Mouse (Mus musculus) liver, embryonic 14.5 days (tissue): ENCODE data around the gene Art2b. TPM values are rescaled to one million over a fixed set of nuclear protein-coding genes. Genes with fewer than 3 reads are reported as not detected.
"Not testable (repeated sequence)": the region's sequence is repeated elsewhere in the genome, so short reads cannot be mapped to it uniquely, and the experiment has no call there.

Experiments
- ATAC-seq: fragments of 200-750 bp; cut with Nextera tagmentation; 2 replicates; pipeline ENCODE4 v1.8.0; 2017; ENCODE audit warnings: moderate number of reproducible peaks, mild to moderate bottlenecking, moderate library complexity; ENCODE audit not compliant: insufficient read depth
- DNase-seq, 3 experiments: peaks; one replicate each; pipeline ENCODE4 v3.0.0-alpha.2; 2012 to 2013; ENCODE audit warnings: low read depth in 3 of 3, low spot score in 3 of 3
- H3K27ac ChIP-seq: fragments of 300-500 bp; sonication (generic); 2 replicates; pipeline ENCODE4 v1.5.1; 2014; ENCODE audit warnings: moderate library complexity, mild to moderate bottlenecking, control low read depth, inconsistent platforms
- H3K27me3 ChIP-seq: fragments of 300-500 bp; sonication (generic); 2 replicates; pipeline ENCODE4 v1.6.1; 2014; ENCODE audit warnings: mild to moderate bottlenecking, low read length, moderate library complexity; ENCODE audit not compliant: control insufficient read depth, insufficient read depth
- H3K36me3 ChIP-seq: fragments of 300-500 bp; sonication (generic); replicated peaks from 2 replicates; pipeline ENCODE4 v1.6.1; 2014; ENCODE audit warnings: low read depth; ENCODE audit not compliant: control insufficient read depth, insufficient read depth
- H3K4me1 ChIP-seq, 2 experiments: fragments of 200-500 bp in 1 of 2; fragments of 300-500 bp in 1 of 2; sonication (generic) in 1 of 2; replicated peaks; 2 replicates each; pipeline ENCODE4 v1.6.1; 2012 to 2014; ENCODE audit warnings: antibody characterized with exemption in 1 of 2, inconsistent platforms in 1 of 2, low read length in 1 of 2; ENCODE audit not compliant: control insufficient read depth in 2 of 2, insufficient read depth in 2 of 2
- H3K4me2 ChIP-seq: fragments of 300-500 bp; sonication (generic); 2 replicates; pipeline ENCODE4 v1.6.1; 2014; ENCODE audit warnings: low read depth, mild to moderate bottlenecking, control low read depth, moderate library complexity
- H3K4me3 ChIP-seq, 2 experiments: fragments of 200-500 bp in 1 of 2; fragments of 300-500 bp in 1 of 2; sonication (generic) in 1 of 2; 2 replicates each; pipeline ENCODE4 v1.5.1; 2012 to 2014; ENCODE audit warnings: low read depth in 2 of 2, low read length in 2 of 2, mild to moderate bottlenecking in 2 of 2, control low read depth in 1 of 2, inconsistent platforms in 1 of 2, moderate library complexity in 1 of 2; ENCODE audit not compliant: insufficient read depth in 1 of 2
- H3K9ac ChIP-seq: fragments of 300-500 bp; sonication (generic); replicated peaks from 2 replicates; pipeline ENCODE4 v1.6.1; 2014; ENCODE audit warnings: mild to moderate bottlenecking, control low read depth, moderate library complexity
- H3K9me3 ChIP-seq: fragments of 300-500 bp; sonication (generic); 2 replicates; pipeline ENCODE4 v1.6.1; 2016; ENCODE audit warnings: low read length, mixed read lengths; ENCODE audit not compliant: control insufficient read depth
- CTCF ChIP-seq: IDR thresholded peaks from 2 replicates; pipeline ENCODE4 v1.5.1; 2016; ENCODE audit warnings: antibody characterized with exemption, low read depth, control low read depth
- EP300 ChIP-seq: IDR thresholded peaks from 2 replicates; pipeline ENCODE4 v1.6.1; 2016; ENCODE audit warnings: antibody characterized with exemption, low read depth
- WGBS: fragments of 180-500 bp; shearing (Covaris S2); extraction: QIAGEN DNeasy Blood & Tissue Kit; methylation state at CpG from one replicate; pipeline ENCODE4 v1.1.7; 2014; ENCODE audit not compliant: insufficient replicate concordance; 5-methylcytosine and 5-hydroxymethylcytosine counted together
- polyA plus RNA-seq, 2 experiments: library from polyadenylated mRNA; depleted of rRNA in 1 of 2; stranded (reverse) in 1 of 2; unstranded in 1 of 2; fragments of >200 nt; fragmentation: Nextera tagmentation in 1 of 2; extraction: Ambion mirVana in 1 of 2; gene quantifications; 2 replicates each; pipeline versions ENCODE4 v1.2.1 to v1.2.3; 2012 to 2014

Art2b gene
- polyA plus RNA-seq, 2 experiments: 0.07 TPM; not detected in 1

DNA sequence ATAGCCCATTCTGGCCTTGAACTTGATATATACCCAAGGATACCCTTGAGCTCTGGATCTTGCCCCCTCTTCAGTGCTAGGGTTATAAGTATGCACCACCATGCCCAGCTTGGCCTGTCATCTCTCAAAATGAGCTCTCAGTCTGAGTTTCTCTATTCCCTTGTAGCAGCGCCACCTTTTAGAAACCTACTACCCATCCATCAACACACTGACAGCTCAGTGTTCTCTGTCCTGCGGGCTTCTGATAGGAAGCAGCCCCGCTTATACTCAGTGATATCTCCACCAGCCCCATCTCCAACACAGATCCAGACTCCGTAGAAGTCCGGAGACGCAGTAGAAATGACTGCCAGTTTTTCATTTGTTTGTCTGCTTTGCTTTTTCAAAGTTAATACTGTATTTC, 38.9 kb upstream of the Art2b start:
- Histone ChIP-seq H3K9ac (no peak overlapping the region), H3K27me3 (no peaks in the 10 kb centered on the region), H3K9me3 (no peaks in the 10 kb centered on the region), H3K27ac (no peak overlapping the region), H3K4me2 (no peak overlapping the region), H3K36me3 (no peaks in the 10 kb centered on the region), H3K4me1 (no peaks in the 10 kb centered on the region), H3K4me3 (no peak overlapping the region)
- TF ChIP-seq CTCF (no peak), EP300 (no peak)
- no peak for DNase-seq
- no peak for ATAC-seq
- 33% methylated on average over 6 of the region's 6 CpGs for WGBS

DNA sequence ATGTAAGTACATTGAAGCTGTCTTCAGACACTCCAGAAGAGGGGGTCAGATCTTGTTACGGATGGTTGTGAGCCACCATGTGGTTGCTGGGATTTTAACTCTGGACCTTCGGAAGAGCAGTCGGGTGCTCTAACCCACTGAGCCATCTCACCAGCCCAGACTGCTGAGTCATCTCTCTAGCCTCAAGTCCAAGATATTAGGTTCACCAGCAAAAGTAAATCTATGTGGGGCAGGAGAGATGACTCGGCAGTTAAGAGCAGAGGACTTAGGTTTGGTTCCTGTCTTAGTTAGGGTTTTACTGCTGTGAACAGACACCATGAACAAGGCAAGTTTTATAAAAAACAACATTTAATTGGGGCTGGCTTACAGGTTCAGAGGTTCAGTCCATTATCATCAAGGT, 36.5 kb upstream of the Art2b start:
- not testable (repeated sequence) for H3K9ac ChIP-seq, H3K4me3 ChIP-seq, H3K27me3 ChIP-seq, H3K27ac ChIP-seq, H3K4me2 ChIP-seq, H3K4me1 ChIP-seq, H3K36me3 ChIP-seq, H3K9me3 ChIP-seq
- WGBS: 35% methylated on average over 4 of the region's 4 CpGs
- ATAC-seq (peak; percentile 43; the same call in 1 of the 2 replicates), DNase-seq (peak in 1 of 3 experiments; percentile 13)

DNA sequence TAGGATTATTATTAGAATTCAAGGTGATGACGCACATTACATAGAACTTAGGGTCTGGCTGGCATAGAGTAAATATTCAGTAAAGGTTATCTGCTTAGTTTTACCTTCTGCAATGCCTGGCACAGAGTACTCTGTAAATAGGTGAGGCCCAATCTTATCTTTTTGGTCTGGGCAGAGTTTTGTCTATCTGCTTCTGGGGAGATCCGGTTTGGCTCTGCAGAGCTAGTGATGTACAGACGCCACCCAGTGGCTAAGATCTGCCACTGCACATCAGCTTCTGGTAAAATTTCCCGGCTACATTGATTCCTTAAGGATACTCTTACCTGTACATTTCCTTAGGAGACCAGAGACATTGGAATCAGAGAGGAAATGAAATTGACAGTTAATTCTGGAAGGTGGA, 35.0 kb upstream of the Art2b start:
- ATAC-seq (no peak), DNase-seq (no peak)
- H3K4me1 ChIP-seq: peaks cover 0 to 2% of the 10 kb centered on the region in 2 experiments; a peak in 1 of 4 replicates
- TF ChIP-seq EP300: no peak
- peak; percentile 71 for TF ChIP-seq CTCF
- H3K9ac ChIP-seq: no peak overlapping the region
- H3K36me3 ChIP-seq: no peaks in the 10 kb centered on the region
- no peak overlapping the region for H3K4me3 ChIP-seq
- H3K9me3 ChIP-seq: no peaks in the 10 kb centered on the region
- no peak overlapping the region for H3K27ac ChIP-seq
- H3K27me3 ChIP-seq: no peaks in the 10 kb centered on the region
- H3K4me2 ChIP-seq: no peak overlapping the region
- 19% methylated on average over 4 of the region's 4 CpGs for WGBS

DNA sequence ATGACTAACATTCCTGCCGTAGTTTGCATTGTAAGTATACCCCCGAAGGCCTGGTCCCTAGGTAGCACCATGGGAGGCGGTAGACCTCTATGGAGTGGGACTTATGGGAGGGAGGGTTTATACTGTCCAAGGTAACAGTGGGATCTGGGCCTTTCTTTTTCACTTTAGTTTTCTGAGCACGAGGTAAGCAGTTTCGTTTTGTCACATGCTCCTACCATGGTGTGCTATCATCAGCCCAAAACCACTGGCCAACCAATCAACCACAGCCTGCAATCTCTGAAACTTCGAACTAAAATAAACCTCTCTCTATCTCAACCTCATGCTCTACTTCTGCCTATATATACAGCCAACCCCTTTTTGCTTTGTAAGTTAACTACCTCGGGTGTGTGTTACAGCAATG, 32.9 kb upstream of the Art2b start:
- H3K4me2 ChIP-seq: no peak overlapping the region
- DNase-seq (no peak), ATAC-seq (no peak)
- H3K9ac ChIP-seq: no peak overlapping the region
- TF ChIP-seq CTCF: no peak
- no peak for TF ChIP-seq EP300
- WGBS: 47% methylated on average over 7 of the region's 7 CpGs
- peaks cover 0 to 2% of the 10 kb centered on the region in 2 experiments; a peak in 1 of 4 replicates for H3K4me1 ChIP-seq
- H3K4me3 ChIP-seq: no peak overlapping the region
- no peaks in the 10 kb centered on the region for H3K9me3 ChIP-seq
- no peaks in the 10 kb centered on the region for H3K27me3 ChIP-seq
- no peak overlapping the region for H3K27ac ChIP-seq
- no peaks in the 10 kb centered on the region for H3K36me3 ChIP-seq

DNA sequence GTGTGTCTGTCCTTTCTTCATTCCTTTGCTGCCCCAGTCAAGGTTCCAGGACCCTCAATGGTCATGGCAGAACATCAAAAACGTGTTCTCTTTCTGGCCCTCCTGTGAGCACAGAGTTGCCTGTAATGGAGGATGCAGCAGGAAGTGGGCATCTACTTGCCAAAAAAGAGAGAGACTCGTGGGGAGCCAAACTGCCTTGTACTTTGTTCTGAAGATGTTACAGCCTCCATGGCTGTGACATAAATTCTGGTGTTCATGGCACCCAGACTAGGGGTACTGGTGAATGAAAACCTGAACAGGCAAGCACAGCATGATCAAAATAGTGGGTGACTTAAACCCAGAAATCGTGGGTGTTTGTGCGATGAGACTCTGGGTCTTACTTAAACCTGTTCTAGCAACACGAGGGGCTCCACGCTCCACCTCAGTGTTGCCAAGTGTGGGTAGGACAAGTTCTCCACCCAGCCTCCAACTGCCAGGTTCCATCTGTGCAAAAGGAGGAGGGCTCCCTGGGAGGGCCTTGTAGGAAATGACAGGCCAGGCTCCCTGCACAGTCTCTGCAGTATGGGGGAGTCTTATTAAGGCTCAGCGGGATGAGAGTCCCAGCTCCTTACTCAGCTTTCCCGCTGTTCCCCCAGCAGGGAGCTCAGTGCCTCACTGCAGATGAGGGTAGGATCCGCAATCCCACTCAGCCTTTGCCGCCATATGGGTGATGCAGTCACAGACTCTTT, 32.2 kb upstream of the Art2b start:
- ATAC-seq (no peak), DNase-seq (no peak)
- Histone ChIP-seq H3K9me3 (no peaks in the 10 kb centered on the region), H3K4me3 (no peak overlapping the region), H3K9ac (no peak overlapping the region), H3K27ac (no peak overlapping the region), H3K4me1 (peaks cover 0 to 2% of the 10 kb centered on the region in 2 experiments; a peak in 1 of 4 replicates), H3K36me3 (no peaks in the 10 kb centered on the region), H3K4me2 (no peak overlapping the region), H3K27me3 (no peaks in the 10 kb centered on the region)
- WGBS: 59% methylated on average over 10 of the region's 10 CpGs
- TF ChIP-seq CTCF (no peak), EP300 (no peak)
